Mouse (Mus musculus): ENCODE measurements around the gene Mmp8. TPM values are rescaled to one million over a fixed set of nuclear protein-coding genes. Genes with fewer than 3 reads are reported as not detected.

The Mmp8 gene
- total and polyA plus RNA-seq, 2 experiments from 2014 or later: 0.29 to 1.0 TPM

DNA sequence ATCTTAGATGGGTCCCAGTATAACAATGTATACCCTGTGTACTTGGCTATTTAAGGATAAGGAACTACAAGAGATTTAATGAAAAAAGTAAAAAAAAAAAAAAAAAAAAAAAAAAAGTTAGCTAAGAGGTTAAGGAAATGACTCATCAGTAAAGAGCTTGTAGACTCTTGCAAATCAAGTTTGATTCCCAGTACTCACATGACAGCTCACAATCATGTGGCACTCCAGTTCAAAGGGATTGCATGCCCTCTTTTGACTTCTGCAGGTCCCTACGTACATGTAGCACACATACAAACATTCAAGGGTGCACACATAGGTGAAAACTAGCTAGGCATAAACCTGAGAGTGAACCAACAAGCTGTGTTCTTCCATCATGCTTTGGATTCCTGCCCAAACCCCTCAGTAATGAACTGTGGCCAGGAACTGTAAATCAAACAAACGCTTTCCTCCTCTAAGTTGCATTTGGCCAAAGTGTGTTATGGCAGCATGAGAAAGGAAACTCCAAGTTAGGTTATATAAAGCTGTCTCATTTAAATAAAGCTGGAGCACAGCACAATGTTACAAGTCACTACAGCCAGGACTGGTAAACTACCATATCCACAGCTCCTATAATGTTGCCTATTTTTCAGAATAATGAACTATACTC, 14.5 kb downstream of the Mmp8 start:
- DNase-seq (ENCODE audit: low spot score) (no peak), ATAC-seq (ENCODE audit: insufficient read depth, low read depth) (no peak)
- no peak overlapping the region for H3K9ac ChIP-seq (replicated peaks; ENCODE audit: low read depth, low read length)
- H3K4me3 ChIP-seq (ENCODE audit: low read depth, low read length): no peak overlapping the region
- H3K27ac ChIP-seq (ENCODE audit: low read depth): no peak overlapping the region
- H3K4me1 ChIP-seq (ENCODE audit: control insufficient read depth, insufficient read depth): no peaks in the 10 kb centered on the region
- WGBS: 55% methylated on average over 2 of the region's 2 CpGs
- no peak overlapping the region for H3K4me2 ChIP-seq (ENCODE audit: low read depth, low read length)
- H3K27me3 ChIP-seq (ENCODE audit: control insufficient read depth, insufficient read depth, low read length): no peaks in the 10 kb centered on the region
- TF ChIP-seq CTCF (IDR thresholded peaks at IDR 0.05; ENCODE audit: low read depth) (no peak), EP300 (IDR thresholded peaks at IDR 0.05; ENCODE audit: low read depth) (no peak)
- no peaks in the 10 kb centered on the region for H3K9me3 ChIP-seq (replicated peaks; ENCODE audit: control insufficient read depth, low read length)
- no peaks in the 10 kb centered on the region for H3K36me3 ChIP-seq (replicated peaks; ENCODE audit: control insufficient read depth, insufficient read depth, low read length)

- no peaks in the 10 kb centered on the region for H3K27me3 ChIP-seq (ENCODE audit: control insufficient read depth, insufficient read depth, low read length)
- no peak for DNase-seq (ENCODE audit: low spot score)
- 72% methylated on average over 3 of the region's 3 CpGs for WGBS
- H3K4me2 ChIP-seq (ENCODE audit: low read depth, low read length): no peak overlapping the region
- no peak overlapping the region for H3K27ac ChIP-seq (ENCODE audit: low read depth)
- no peak for ATAC-seq (ENCODE audit: insufficient read depth, low read depth)
- H3K4me3 ChIP-seq (ENCODE audit: low read depth, low read length): no peak overlapping the region
- no peaks in the 10 kb centered on the region for H3K4me1 ChIP-seq (ENCODE audit: control insufficient read depth, insufficient read depth)
- H3K9me3 ChIP-seq (replicated peaks; ENCODE audit: control insufficient read depth, low read length): no peaks in the 10 kb centered on the region
- no peak for TF ChIP-seq CTCF (IDR thresholded peaks at IDR 0.05; ENCODE audit: low read depth)
- no peak for TF ChIP-seq EP300 (IDR thresholded peaks at IDR 0.05; ENCODE audit: low read depth)
- no peak overlapping the region for H3K9ac ChIP-seq (replicated peaks; ENCODE audit: low read depth, low read length)
- no peaks in the 10 kb centered on the region for H3K36me3 ChIP-seq (replicated peaks; ENCODE audit: control insufficient read depth, insufficient read depth, low read length)
Measured at GRCm38 (mm10) chr9:7575526-7575925, 17.3 kb downstream of the Mmp8 start.

DNA sequence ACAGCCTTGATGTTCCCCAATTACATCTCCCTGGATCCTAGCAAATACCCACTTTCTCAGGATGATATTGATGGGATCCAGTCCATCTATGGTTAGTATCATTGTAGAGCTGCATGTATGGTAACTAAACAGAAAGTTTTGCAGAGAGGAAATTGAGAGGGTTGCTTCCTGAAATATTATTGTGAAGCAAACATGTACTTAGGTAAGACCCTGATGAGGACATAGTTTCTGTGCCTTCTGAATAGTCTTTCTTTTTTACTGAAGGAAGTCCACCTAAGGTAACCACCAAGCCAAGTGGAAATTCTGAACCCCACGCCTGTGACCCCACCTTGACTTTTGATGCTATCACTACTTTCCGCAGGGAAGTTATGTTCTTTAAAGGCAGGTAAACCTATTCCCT, 19.1 kb downstream of the Mmp8 start:
- Histone ChIP-seq H3K9me3 (replicated peaks; ENCODE audit: control insufficient read depth, low read length) (no peaks in the 10 kb centered on the region), H3K27me3 (ENCODE audit: control insufficient read depth, insufficient read depth, low read length) (no peaks in the 10 kb centered on the region), H3K4me2 (ENCODE audit: low read depth, low read length) (no peak overlapping the region), H3K9ac (replicated peaks; ENCODE audit: low read depth, low read length) (no peak overlapping the region), H3K36me3 (replicated peaks; ENCODE audit: control insufficient read depth, insufficient read depth, low read length) (no peaks in the 10 kb centered on the region), H3K27ac (ENCODE audit: low read depth) (no peak overlapping the region), H3K4me1 (ENCODE audit: control insufficient read depth, insufficient read depth) (no peaks in the 10 kb centered on the region), H3K4me3 (ENCODE audit: low read depth, low read length) (no peak overlapping the region)
- DNase-seq (ENCODE audit: low spot score) (no peak), ATAC-seq (ENCODE audit: insufficient read depth, low read depth) (no peak)
- TF ChIP-seq CTCF (IDR thresholded peaks at IDR 0.05; ENCODE audit: low read depth) (no peak), EP300 (IDR thresholded peaks at IDR 0.05; ENCODE audit: low read depth) (no peak)
- WGBS: 88% methylated on average over 2 of the region's 2 CpGs

GRCm38 (mm10) chr9:7590063-7590462, 31.8 kb downstream of the Mmp8 start:
- no peak overlapping the region for H3K27ac ChIP-seq (ENCODE audit: low read depth)
- DNase-seq (ENCODE audit: low spot score) (no peak), ATAC-seq (ENCODE audit: insufficient read depth, low read depth) (no peak)
- TF ChIP-seq EP300 (IDR thresholded peaks at IDR 0.05; ENCODE audit: low read depth): no peak
- TF ChIP-seq CTCF (IDR thresholded peaks at IDR 0.05; ENCODE audit: low read depth): no peak
- no peaks in the 10 kb centered on the region for H3K36me3 ChIP-seq (replicated peaks; ENCODE audit: control insufficient read depth, insufficient read depth, low read length)
- WGBS: 64% methylated on average over 8 of the region's 8 CpGs
- no peaks in the 10 kb centered on the region for H3K4me1 ChIP-seq (ENCODE audit: control insufficient read depth, insufficient read depth)
- no peak overlapping the region for H3K4me2 ChIP-seq (ENCODE audit: low read depth, low read length)
- no peaks in the 10 kb centered on the region for H3K9me3 ChIP-seq (replicated peaks; ENCODE audit: control insufficient read depth, low read length)
- H3K27me3 ChIP-seq (ENCODE audit: control insufficient read depth, insufficient read depth, low read length): no peaks in the 10 kb centered on the region
- no peak overlapping the region for H3K9ac ChIP-seq (replicated peaks; ENCODE audit: low read depth, low read length)
- no peak overlapping the region for H3K4me3 ChIP-seq (ENCODE audit: low read depth, low read length)

DNA sequence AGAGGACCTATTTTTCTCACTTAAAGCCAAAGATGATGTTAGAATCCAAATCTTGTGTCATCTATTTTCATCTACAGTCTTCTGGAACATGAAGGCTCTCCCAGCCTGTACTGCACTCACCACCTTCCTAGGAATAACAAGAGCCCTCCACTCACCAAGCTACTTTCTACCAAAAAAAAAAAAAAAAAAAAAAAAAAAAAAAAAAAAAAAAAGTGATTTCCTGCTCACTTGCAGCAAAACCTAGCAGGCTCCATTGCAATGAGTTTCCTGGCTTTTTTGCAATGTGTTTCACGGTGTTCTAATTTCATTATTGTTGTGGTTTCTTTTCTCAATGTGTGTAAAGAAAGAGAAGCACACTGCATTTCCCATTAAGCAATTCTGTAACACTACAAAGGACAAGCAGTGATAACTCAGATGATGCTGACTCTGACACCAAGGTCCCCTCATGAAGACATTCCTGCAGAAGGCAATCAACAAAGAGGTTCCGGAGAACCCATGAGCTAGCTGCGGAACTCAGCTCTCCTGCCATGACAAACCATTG, 35.1 kb downstream of the Mmp8 start:
- Histone ChIP-seq H3K36me3 (replicated peaks; ENCODE audit: control insufficient read depth, insufficient read depth, low read length) (no peaks in the 10 kb centered on the region), H3K4me1 (ENCODE audit: control insufficient read depth, insufficient read depth) (no peaks in the 10 kb centered on the region), H3K9me3 (replicated peaks; ENCODE audit: control insufficient read depth, low read length) (no peaks in the 10 kb centered on the region), H3K4me2 (ENCODE audit: low read depth, low read length) (no peak overlapping the region), H3K27me3 (ENCODE audit: control insufficient read depth, insufficient read depth, low read length) (no peaks in the 10 kb centered on the region), H3K4me3 (ENCODE audit: low read depth, low read length) (no peak overlapping the region), H3K27ac (ENCODE audit: low read depth) (no peak overlapping the region), H3K9ac (replicated peaks; ENCODE audit: low read depth, low read length) (no peak overlapping the region)
- 89% methylated on average over 3 of the region's 3 CpGs for WGBS
- DNase-seq (ENCODE audit: low spot score) (no peak), ATAC-seq (ENCODE audit: insufficient read depth, low read depth) (no peak)
- TF ChIP-seq EP300 (IDR thresholded peaks at IDR 0.05; ENCODE audit: low read depth) (no peak), CTCF (IDR thresholded peaks at IDR 0.05; ENCODE audit: low read depth) (no peak)

All from heart, postnatal 0 days (tissue).